Mouse (Mus musculus) stomach, embryonic 16.5 days (tissue): ENCODE results near the gene Cyb5r1. TPM values are rescaled to one million over a fixed set of nuclear protein-coding genes. Genes with fewer than 3 reads are reported as not detected.

Experiments used
- ATAC-seq: fragments of 200-750 bp; cut with Nextera tagmentation; 2 replicates; pipeline ENCODE4 v1.8.0; 2017; ENCODE audit warnings: moderate number of reproducible peaks, moderate TSS enrichment; ENCODE audit not compliant: insufficient read depth, low FRiP score
- H3K27ac ChIP-seq: fragments of 300-500 bp; sonication (generic); 2 replicates; pipeline ENCODE4 v1.5.1; 2014; ENCODE audit warnings: low read length
- H3K27me3 ChIP-seq: fragments of 300-500 bp; sonication (generic); 2 replicates; pipeline ENCODE4 v1.6.1; 2014; ENCODE audit warnings: low read length, control low read depth, mixed read lengths; ENCODE audit not compliant: control insufficient read depth, insufficient read depth
- H3K36me3 ChIP-seq: fragments of 300-500 bp; sonication (generic); 2 replicates; pipeline ENCODE4 v1.6.1; 2014; ENCODE audit warnings: low read length; ENCODE audit not compliant: control insufficient read depth, insufficient read depth
- H3K4me1 ChIP-seq: fragments of 300-500 bp; sonication (generic); 2 replicates; pipeline ENCODE4 v1.6.1; 2014; ENCODE audit warnings: low read length, control low read depth, mixed read lengths; ENCODE audit not compliant: control insufficient read depth, insufficient read depth
- H3K4me2 ChIP-seq: fragments of 300-500 bp; sonication (generic); 2 replicates; pipeline ENCODE4 v1.6.1; 2014; ENCODE audit warnings: low read depth, low read length, mixed read lengths
- H3K4me3 ChIP-seq: fragments of 300-500 bp; sonication (generic); replicated peaks from 2 replicates; pipeline ENCODE4 v1.5.1; 2014; ENCODE audit warnings: mild to moderate bottlenecking, low read length
- H3K9ac ChIP-seq: fragments of 300-500 bp; sonication (generic); 2 replicates; pipeline ENCODE4 v1.6.1; 2014; ENCODE audit warnings: low read length
- H3K9me3 ChIP-seq: fragments of 300-500 bp; sonication (generic); replicated peaks from 2 replicates; pipeline ENCODE4 v1.6.1; 2016; ENCODE audit warnings: low read length, control low read depth; ENCODE audit not compliant: control insufficient read depth
- WGBS: fragments of 180-500 bp; shearing (Covaris S2); extraction: QIAGEN DNeasy Blood & Tissue Kit; methylation state at CpG from one replicate; pipeline ENCODE4 v1.1.7; 2014; 5-methylcytosine and 5-hydroxymethylcytosine counted together
- polyA plus RNA-seq: library from polyadenylated mRNA; unstranded; fragments of >200 nt; fragmentation: Nextera tagmentation; extraction: Ambion mirVana; gene quantifications from 2 replicates; pipeline ENCODE4 v1.2.1, GENCODE M21; 2015

Gene Cyb5r1
- 39.7 and 41.5 TPM in 2 replicates for polyA plus RNA-seq

- peak within 1 kb of the TSS; percentile 86 for H3K4me2 ChIP-seq
- H3K9me3 ChIP-seq = no peaks in the 10 kb centered on the region
- H3K27ac ChIP-seq = peak within 1 kb of the TSS; percentile 87
- WGBS = 1% methylated on average over 43 of the region's 43 CpGs
- H3K9ac ChIP-seq = peak within 1 kb of the TSS; percentile 88
- H3K4me1 ChIP-seq = peaks cover 10% of the 10 kb centered on the region
- H3K27me3 ChIP-seq = no peaks in the 10 kb centered on the region
- H3K4me3 ChIP-seq = peak within 1 kb of the TSS; percentile 90
- H3K36me3 ChIP-seq = peaks cover 17% of the 10 kb centered on the region; the same call in 1 of the 2 replicates
- ATAC-seq = peak; percentile 99
Observed at GRCm38 (mm10) chr1:134405509-134406413, at the start of gene Cyb5r1. Gene Cyb5r1, plus strand, starts transcription at chr1:134405559.

DNA sequence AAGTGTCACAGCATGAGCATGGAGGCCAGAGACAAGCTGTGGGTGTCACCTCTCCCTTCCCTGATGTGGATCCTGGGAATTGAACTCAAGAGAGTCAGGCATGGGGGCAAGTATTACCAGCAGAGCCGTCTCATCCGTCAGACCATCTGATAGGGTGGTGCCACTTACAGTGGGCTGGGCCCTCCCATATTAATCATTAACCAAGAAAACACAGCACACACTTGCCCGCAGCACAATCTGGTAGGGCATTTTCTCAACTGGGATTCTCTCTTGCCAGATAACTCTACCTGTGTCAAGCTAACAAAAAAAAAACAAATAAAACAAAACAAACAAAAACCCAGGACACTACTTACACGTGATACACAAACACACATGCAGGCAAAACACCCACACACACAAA lies 47.9 kb upstream of the Cyb5r1 start:
- H3K36me3 ChIP-seq = peaks cover 21% of the 10 kb centered on the region
- WGBS = 57% methylated on average over 4 of the region's 4 CpGs
- ATAC-seq = no peak
- H3K4me2 ChIP-seq = no peak overlapping the region
- peaks cover 11% of the 10 kb centered on the region for H3K4me1 ChIP-seq
- no peak overlapping the region for H3K9ac ChIP-seq
- no peak overlapping the region for H3K4me3 ChIP-seq
- H3K27ac ChIP-seq = no peak overlapping the region
- H3K9me3 ChIP-seq = no peaks in the 10 kb centered on the region
- H3K27me3 ChIP-seq = no peaks in the 10 kb centered on the region

- no peaks in the 10 kb centered on the region for H3K9me3 ChIP-seq
- H3K9ac ChIP-seq = peak overlapping the region; percentile 98
- H3K27me3 ChIP-seq = no peaks in the 10 kb centered on the region
- no peak for ATAC-seq
- H3K36me3 ChIP-seq = peaks cover 14% of the 10 kb centered on the region
- 67% methylated on average over 7 of the region's 7 CpGs for WGBS
- H3K27ac ChIP-seq = no peak overlapping the region
- peak overlapping the region; percentile 83 for H3K4me2 ChIP-seq
- H3K4me1 ChIP-seq = peaks cover 11% of the 10 kb centered on the region
- peak overlapping the region; percentile 97 for H3K4me3 ChIP-seq
Observed at GRCm38 (mm10) chr1:134360656-134361055, 44.7 kb upstream of the Cyb5r1 start.

DNA sequence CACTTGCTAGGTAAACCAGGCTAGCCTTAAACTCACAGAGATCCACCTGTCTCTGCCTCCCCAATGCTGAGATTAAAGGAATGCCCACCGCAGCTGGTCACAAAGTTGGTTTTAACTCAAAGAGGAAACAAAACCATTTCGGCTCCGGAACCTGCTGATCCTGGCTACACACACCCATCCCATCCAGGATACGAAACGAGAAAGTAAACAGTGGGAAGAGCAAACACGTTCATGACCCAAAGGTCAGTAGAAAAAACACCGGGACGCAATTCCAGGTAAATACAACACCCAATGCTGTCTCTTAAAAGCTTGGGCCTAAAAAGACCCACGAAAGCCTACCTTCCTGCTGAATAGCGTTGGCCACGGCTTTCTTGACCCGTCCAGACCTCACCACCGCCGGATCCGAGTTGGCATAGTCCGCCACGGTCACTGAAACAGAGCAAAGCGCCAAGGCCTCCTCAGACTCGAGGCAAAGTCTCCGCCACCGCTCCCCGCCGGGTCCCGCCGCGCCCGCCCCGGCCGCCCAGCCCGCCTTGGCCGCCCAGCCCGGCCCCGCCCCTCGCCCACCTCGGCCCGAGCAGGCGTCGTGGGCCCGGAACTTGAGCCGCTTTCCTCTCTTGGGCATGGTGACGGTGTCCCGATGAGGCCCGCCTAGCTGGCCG lies 44.0 kb upstream of the Cyb5r1 start:
- Histone ChIP-seq H3K9me3 (no peaks in the 10 kb centered on the region), H3K4me2 (peak overlapping the region; percentile 83), H3K4me1 (peaks cover 11% of the 10 kb centered on the region), H3K36me3 (peaks cover 7% of the 10 kb centered on the region), H3K27me3 (no peaks in the 10 kb centered on the region), H3K4me3 (peak overlapping the region; percentile 97), H3K9ac (peak overlapping the region; percentile 98), H3K27ac (peak overlapping the region; percentile 91)
- peak; percentile 86 for ATAC-seq
- under 1% methylated on average over 43 of the region's 44 CpGs for WGBS

DNA sequence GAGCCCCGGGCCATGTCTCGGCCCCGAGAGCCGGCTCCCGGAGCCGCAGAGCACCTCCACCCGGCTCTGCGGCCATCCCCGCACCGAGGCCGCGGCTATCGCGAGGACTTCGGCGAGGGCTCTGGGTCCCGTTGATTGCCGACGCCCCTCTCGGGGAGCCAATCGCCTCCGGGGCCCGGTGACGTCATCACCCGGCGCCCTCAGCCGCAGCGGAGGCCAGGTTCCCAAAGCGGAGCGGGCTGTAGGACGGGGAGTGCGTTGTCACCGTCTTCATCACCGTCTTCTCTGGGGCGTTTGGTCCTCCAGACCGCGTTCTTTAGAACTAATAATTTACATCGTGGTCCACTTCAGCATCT lies 43.5 kb upstream of the Cyb5r1 start, which contains the start of gene Tmem183a:
TSS of gene Tmem183a (minus strand) at position 123 of the 356 bp plus-strand sequence.
- Histone ChIP-seq H3K4me3 (peak within 1 kb of the TSS; percentile 97), H3K9ac (peak within 1 kb of the TSS; percentile 98), H3K4me2 (peak within 1 kb of the TSS; percentile 90), H3K9me3 (no peaks in the 10 kb centered on the region), H3K27ac (peak within 1 kb of the TSS; percentile 91), H3K27me3 (no peaks in the 10 kb centered on the region), H3K36me3 (peaks cover 7% of the 10 kb centered on the region), H3K4me1 (peaks cover 11% of the 10 kb centered on the region)
- ATAC-seq = peak; percentile 99
- under 1% methylated on average over 38 of the region's 38 CpGs for WGBS

GRCm38 (mm10) chr1:134363194-134363593 lies 42.2 kb upstream of the Cyb5r1 start:
- Histone ChIP-seq H3K4me2 (no peak overlapping the region), H3K9ac (no peak overlapping the region), H3K9me3 (no peaks in the 10 kb centered on the region), H3K4me1 (peaks cover 7% of the 10 kb centered on the region), H3K27me3 (no peaks in the 10 kb centered on the region), H3K27ac (no peak overlapping the region), H3K36me3 (peaks cover 5% of the 10 kb centered on the region), H3K4me3 (no peak overlapping the region)
- ATAC-seq = no peak
- WGBS = 80% methylated on average over 4 of the region's 4 CpGs

GRCm38 (mm10) chr1:134365491-134365890 lies 39.9 kb upstream of the Cyb5r1 start:
- no peak overlapping the region for H3K27ac ChIP-seq
- H3K4me2 ChIP-seq = no peak overlapping the region
- H3K36me3 ChIP-seq = no peaks in the 10 kb centered on the region
- H3K4me1 ChIP-seq = peaks cover 3% of the 10 kb centered on the region
- H3K4me3 ChIP-seq = no peak overlapping the region
- WGBS = 50% methylated on average over 5 of the region's 5 CpGs
- H3K9ac ChIP-seq = no peak overlapping the region
- no peaks in the 10 kb centered on the region for H3K27me3 ChIP-seq
- H3K9me3 ChIP-seq = peaks cover 5% of the 10 kb centered on the region; the same call in 1 of the 2 replicates
- no peak for ATAC-seq

- no peak for ATAC-seq
- no peaks in the 10 kb centered on the region for H3K36me3 ChIP-seq
- 47% methylated on average over 9 of the region's 9 CpGs for WGBS
- no peaks in the 10 kb centered on the region for H3K27me3 ChIP-seq
- no peaks in the 10 kb centered on the region for H3K4me1 ChIP-seq
- no peak overlapping the region for H3K9ac ChIP-seq
- no peak overlapping the region for H3K27ac ChIP-seq
- peaks cover 5% of the 10 kb centered on the region; the same call in 1 of the 2 replicates for H3K9me3 ChIP-seq
- no peak overlapping the region for H3K4me3 ChIP-seq
- no peak overlapping the region for H3K4me2 ChIP-seq
Observed at GRCm38 (mm10) chr1:134368777-134369337, 36.5 kb upstream of the Cyb5r1 start.

DNA sequence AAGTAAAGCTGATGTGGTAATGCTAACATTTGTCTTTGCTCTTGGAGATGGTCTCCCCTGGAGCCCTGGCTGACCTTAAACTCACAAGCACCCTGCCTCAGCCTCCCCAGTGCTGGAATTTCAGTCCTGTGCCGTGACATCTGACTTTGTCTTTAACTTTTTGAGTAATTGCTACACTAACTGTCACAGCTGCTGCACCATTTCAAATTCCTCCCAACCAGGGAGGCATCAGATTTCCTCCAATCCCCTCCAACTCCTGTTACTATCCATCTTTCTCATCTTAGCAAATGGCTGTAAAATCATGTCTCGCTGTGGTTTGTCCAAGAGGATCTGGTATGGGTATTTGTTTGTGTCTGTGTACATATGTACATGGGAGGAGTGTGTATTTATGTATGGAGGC lies 31.2 kb upstream of the Cyb5r1 start:
- 54% methylated on average over 2 of the region's 2 CpGs for WGBS
- H3K4me3 ChIP-seq = no peak overlapping the region

More for the DNA sequence above, 31.2 kb upstream of the Cyb5r1 start:
- H3K4me2 ChIP-seq = no peak overlapping the region
- H3K9me3 ChIP-seq = peaks cover 5% of the 10 kb centered on the region; the same call in 1 of the 2 replicates
- H3K9ac ChIP-seq = no peak overlapping the region
- no peak overlapping the region for H3K27ac ChIP-seq
- no peaks in the 10 kb centered on the region for H3K4me1 ChIP-seq
- ATAC-seq = no peak
- no peaks in the 10 kb centered on the region for H3K27me3 ChIP-seq
- H3K36me3 ChIP-seq = no peaks in the 10 kb centered on the region
